Mouse (Mus musculus) lung, postnatal 0 days (tissue): ENCODE measurements at regions not wholly inside any gene's neighbourhood (a gene's known extent, or its start where the extent isn't known, plus 50 kb on each side); places are given as distances from the start of the nearest gene placed in this dataset.
A peak's percentile ranks its signal among the peaks of the same experiment; 100 is the strongest.

Experiments
- ATAC-seq: fragments of 200-750 bp; cut with Nextera tagmentation; 2 replicates; pipeline ENCODE4 v1.8.0; 2017; ENCODE audit warnings: moderate library complexity
- DNase-seq: peaks from one replicate; pipeline ENCODE4 v3.0.0-alpha.2; 2016; ENCODE audit warnings: low spot score
- H3K27ac ChIP-seq: fragments of 300-500 bp; sonication (generic); 2 replicates; pipeline ENCODE4 v1.5.1; 2014; ENCODE audit warnings: antibody characterized with exemption, mild to moderate bottlenecking, low read length, mixed read lengths
- H3K27me3 ChIP-seq: fragments of 300-500 bp; sonication (generic); replicated peaks from 2 replicates; pipeline ENCODE4 v1.6.1; 2014; ENCODE audit warnings: low read length, mixed read lengths; ENCODE audit not compliant: insufficient read depth
- H3K36me3 ChIP-seq: fragments of 300-500 bp; sonication (generic); 2 replicates; pipeline ENCODE4 v1.6.1; 2014; ENCODE audit warnings: low read length, mixed read lengths; ENCODE audit not compliant: insufficient read depth
- H3K4me1 ChIP-seq: fragments of 300-500 bp; sonication (generic); 2 replicates; pipeline ENCODE4 v1.6.1; 2014; ENCODE audit warnings: antibody characterized with exemption, low read depth, low read length, mixed read lengths; ENCODE audit not compliant: insufficient read depth
- H3K4me2 ChIP-seq: fragments of 300-500 bp; sonication (generic); replicated peaks from 2 replicates; pipeline ENCODE4 v1.6.1; 2014; ENCODE audit warnings: low read depth, mild to moderate bottlenecking, low read length, moderate library complexity, mixed read lengths
- H3K4me3 ChIP-seq: fragments of 300-500 bp; sonication (generic); 2 replicates; pipeline ENCODE4 v1.5.1; 2014; ENCODE audit warnings: low read depth, low read length
- H3K9ac ChIP-seq: fragments of 300-500 bp; sonication (generic); replicated peaks from 2 replicates; pipeline ENCODE4 v1.6.1; 2014; ENCODE audit warnings: low read depth, mild to moderate bottlenecking
- H3K9me3 ChIP-seq: fragments of 300-500 bp; sonication (generic); 2 replicates; pipeline ENCODE4 v1.6.1; 2016; ENCODE audit warnings: low read length, mixed read lengths
- CTCF ChIP-seq: IDR thresholded peaks from 2 replicates; pipeline ENCODE4 v1.5.1; 2016; ENCODE audit warnings: antibody characterized with exemption, mild to moderate bottlenecking
- EP300 ChIP-seq: IDR thresholded peaks from 2 replicates; pipeline ENCODE4 v1.6.1; 2016; ENCODE audit warnings: antibody characterized with exemption, mild to moderate bottlenecking, control low read depth
- whole genome bisulfite sequencing: fragments of 180-500 bp; shearing (Covaris S2); extraction: QIAGEN DNeasy Blood & Tissue Kit; methylation state at CpG from one replicate; pipeline ENCODE4 v1.1.7; 2014; 5-methylcytosine and 5-hydroxymethylcytosine counted together

DNA sequence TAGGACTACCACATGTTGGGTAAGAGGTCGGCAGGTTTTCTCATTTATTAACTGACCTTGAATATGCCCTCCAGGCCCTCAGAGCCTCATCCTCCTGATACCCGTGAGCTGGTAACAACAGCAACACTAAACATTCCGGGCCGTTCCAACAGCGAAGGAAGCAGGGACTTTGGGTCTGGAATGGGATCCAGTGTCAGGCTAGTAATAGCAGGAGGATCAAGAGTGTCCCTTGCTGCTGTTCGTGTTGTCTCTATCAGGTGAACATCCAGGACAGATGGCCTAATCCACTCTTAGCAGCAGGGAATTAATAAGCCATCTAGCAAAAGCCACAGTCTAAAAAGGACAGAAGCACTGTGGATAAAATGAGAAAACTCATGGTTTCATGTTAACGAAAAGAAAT, 106.7 kb downstream of the Cpeb2 start:
- H3K4me3 ChIP-seq = no peak overlapping the region
- H3K9me3 ChIP-seq = no peaks in the 10 kb centered on the region
- no peaks in the 10 kb centered on the region for H3K4me1 ChIP-seq
- ATAC-seq (no peak), DNase-seq (no peak)
- no peaks in the 10 kb centered on the region for H3K36me3 ChIP-seq
- H3K4me2 ChIP-seq = no peak overlapping the region
- no peak overlapping the region for H3K27ac ChIP-seq
- no peaks in the 10 kb centered on the region for H3K27me3 ChIP-seq
- WGBS = 77% methylated on average over 7 of the region's 7 CpGs
- TF ChIP-seq CTCF (no peak), EP300 (no peak)
- no peak overlapping the region for H3K9ac ChIP-seq

DNA sequence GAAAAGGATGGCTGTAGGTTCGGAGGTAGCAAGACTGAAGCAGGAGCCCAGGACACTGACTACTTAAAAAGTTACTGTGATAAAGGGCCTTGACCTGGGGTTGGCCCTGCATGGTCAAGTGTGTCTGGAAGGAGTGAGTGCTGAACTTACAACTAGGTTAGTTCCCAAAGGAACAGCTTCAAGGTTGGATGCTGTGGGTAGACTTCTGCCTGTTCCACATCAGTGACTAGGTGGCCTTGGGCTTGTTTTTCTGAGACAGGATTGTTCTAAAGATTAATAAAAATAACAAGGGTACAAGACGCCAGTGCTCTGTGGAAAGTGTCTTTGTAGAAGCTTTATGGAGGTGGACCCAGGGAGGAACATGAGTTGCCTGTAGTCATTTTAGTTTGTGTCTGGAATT, 108.5 kb downstream of the Cpeb2 start:
- Histone ChIP-seq H3K4me2 (no peak overlapping the region), H3K4me1 (no peaks in the 10 kb centered on the region), H3K36me3 (no peaks in the 10 kb centered on the region), H3K4me3 (no peak overlapping the region), H3K27ac (no peak overlapping the region), H3K9ac (no peak overlapping the region), H3K27me3 (no peaks in the 10 kb centered on the region), H3K9me3 (no peaks in the 10 kb centered on the region)
- WGBS = 83% methylated on average over 2 of the region's 2 CpGs
- TF ChIP-seq CTCF (no peak), EP300 (no peak)
- DNase-seq (no peak), ATAC-seq (no peak)

- TF ChIP-seq EP300 (no peak), CTCF (no peak)
- WGBS = 73% methylated on average over 1 of the region's 1 CpGs
- H3K4me1 ChIP-seq = no peaks in the 10 kb centered on the region
- no peak overlapping the region for H3K9ac ChIP-seq
- DNase-seq = no peak
- no peaks in the 10 kb centered on the region for H3K36me3 ChIP-seq
- no peaks in the 10 kb centered on the region for H3K27me3 ChIP-seq
- H3K9me3 ChIP-seq = no peaks in the 10 kb centered on the region
- no peak overlapping the region for H3K4me3 ChIP-seq
- no peak overlapping the region for H3K4me2 ChIP-seq
- no peak overlapping the region for H3K27ac ChIP-seq
- no peak for ATAC-seq
These were observed 111.5 kb downstream of the Cpeb2 start for GRCm38 (mm10) chr5:43344441-43344840.

GRCm38 (mm10) chr5:43350987-43351386, 118.0 kb downstream of the Cpeb2 start:
- 69% methylated on average over 2 of the region's 2 CpGs for WGBS
- H3K27ac ChIP-seq = no peak overlapping the region

GRCm38 (mm10) chr5:43353021-43353990, 120.3 kb downstream of the Cpeb2 start:
- no peak overlapping the region for H3K4me2 ChIP-seq
- WGBS = 79% methylated on average over 23 of the region's 23 CpGs
- H3K27ac ChIP-seq = no peak overlapping the region
- ATAC-seq (no peak), DNase-seq (no peak)
- H3K9me3 ChIP-seq = no peaks in the 10 kb centered on the region
- H3K27me3 ChIP-seq = no peaks in the 10 kb centered on the region
- peaks cover 6% of the 10 kb centered on the region; the same call in 1 of the 2 replicates for H3K4me1 ChIP-seq
- no peaks in the 10 kb centered on the region for H3K36me3 ChIP-seq
- no peak overlapping the region for H3K9ac ChIP-seq
- H3K4me3 ChIP-seq = no peak overlapping the region
- TF ChIP-seq CTCF (no peak), EP300 (no peak)

More at GRCm38 (mm10) chr5:43350987-43351386, 118.0 kb downstream of the Cpeb2 start:
- no peaks in the 10 kb centered on the region for H3K27me3 ChIP-seq
- no peaks in the 10 kb centered on the region for H3K9me3 ChIP-seq
- no peak overlapping the region for H3K4me2 ChIP-seq
- H3K4me3 ChIP-seq = no peak overlapping the region
- DNase-seq (no peak), ATAC-seq (no peak)
- no peak overlapping the region for H3K9ac ChIP-seq
- no peaks in the 10 kb centered on the region for H3K36me3 ChIP-seq
- H3K4me1 ChIP-seq = peaks cover 6% of the 10 kb centered on the region; the same call in 1 of the 2 replicates
- TF ChIP-seq EP300 (no peak), CTCF (no peak)

- WGBS = 22% methylated on average over 14 of the region's 14 CpGs
- ATAC-seq = peak; percentile 39
- no peak for TF ChIP-seq CTCF
- peak; percentile 10; the same call in 1 of the 2 replicates for TF ChIP-seq EP300
- Histone ChIP-seq H3K9me3 (no peaks in the 10 kb centered on the region), H3K4me1 (peaks cover 6% of the 10 kb centered on the region; the same call in 1 of the 2 replicates), H3K4me3 (peak overlapping the region; percentile 33), H3K4me2 (peak overlapping the region; percentile 68), H3K27ac (peak overlapping the region; percentile 22), H3K9ac (no peak overlapping the region), H3K27me3 (no peaks in the 10 kb centered on the region), H3K36me3 (no peaks in the 10 kb centered on the region)
- peak; percentile 69 for DNase-seq
These were observed 121.5 kb downstream of the Cpeb2 start for GRCm38 (mm10) chr5:43354351-43354942.
